Mouse (Mus musculus): Measurements from ENCODE around the gene Neurl1a.

Neurl1a gene

GRCm38 (mm10) chr19:47248296-47248695 lies 69.7 kb downstream of the Neurl1a start:
- no peak for DNase-seq (ENCODE audit: low read depth)

GRCm38 (mm10) chr19:47248906-47249568 lies 70.4 kb downstream of the Neurl1a start:
- DNase-seq (ENCODE audit: low read depth), result no peak

GRCm38 (mm10) chr19:47250931-47251330 lies 72.3 kb downstream of the Neurl1a start:
- DNase-seq (ENCODE audit: low read depth), result no peak

GRCm38 (mm10) chr19:47253053-47253628 lies 74.5 kb downstream of the Neurl1a start:
- no peak for DNase-seq (ENCODE audit: low read depth)

GRCm38 (mm10) chr19:47255036-47255435 lies 76.4 kb downstream of the Neurl1a start:
- DNase-seq (ENCODE audit: low read depth), result no peak

- no peak for DNase-seq (ENCODE audit: low read depth)
Measured at GRCm38 (mm10) chr19:47255919-47256318, 77.3 kb downstream of the Neurl1a start.

- DNase-seq (ENCODE audit: low read depth), result no peak
Measured at GRCm38 (mm10) chr19:47259581-47259980, 81.0 kb downstream of the Neurl1a start.

- DNase-seq (ENCODE audit: low read depth), result no peak
Measured at GRCm38 (mm10) chr19:47261196-47261595, 82.6 kb downstream of the Neurl1a start.

- no peak for DNase-seq (ENCODE audit: low read depth)
Measured at GRCm38 (mm10) chr19:47263621-47264020, 85.0 kb downstream of the Neurl1a start.

- DNase-seq (ENCODE audit: low read depth), result peak; percentile 13
Measured at GRCm38 (mm10) chr19:47264322-47265092, 85.9 kb downstream of the Neurl1a start.

- no peak for DNase-seq (ENCODE audit: low read depth)
Measured at GRCm38 (mm10) chr19:47266070-47266801, 87.6 kb downstream of the Neurl1a start.

GRCm38 (mm10) chr19:47267066-47267465 lies 88.4 kb downstream of the Neurl1a start:
- no peak for DNase-seq (ENCODE audit: low read depth)

- DNase-seq (ENCODE audit: low read depth), result no peak
Measured at GRCm38 (mm10) chr19:47269729-47270128, 91.1 kb downstream of the Neurl1a start.

- no peak for DNase-seq (ENCODE audit: low read depth)
Measured at GRCm38 (mm10) chr19:47270520-47270919, 91.9 kb downstream of the Neurl1a start.

- no peak for DNase-seq (ENCODE audit: low read depth)
Measured at GRCm38 (mm10) chr19:47276730-47277129, 98.1 kb downstream of the Neurl1a start.

GRCm38 (mm10) chr19:47279372-47279771 lies 100.8 kb downstream of the Neurl1a start:
- no peak for DNase-seq (ENCODE audit: low read depth)

- no peak for DNase-seq (ENCODE audit: low read depth)
Measured at GRCm38 (mm10) chr19:47279788-47280532, 101.3 kb downstream of the Neurl1a start.

- no peak for DNase-seq (ENCODE audit: low read depth)
Measured at GRCm38 (mm10) chr19:47280894-47281293, 102.3 kb downstream of the Neurl1a start.

GRCm38 (mm10) chr19:47282050-47282454 lies 103.4 kb downstream of the Neurl1a start:
- no peak for DNase-seq (ENCODE audit: low read depth)

GRCm38 (mm10) chr19:47282688-47283215 lies 104.1 kb downstream of the Neurl1a start:
- DNase-seq (ENCODE audit: low read depth), result no peak

GRCm38 (mm10) chr19:47285581-47285980 lies 107.0 kb downstream of the Neurl1a start:
- no peak for DNase-seq (ENCODE audit: low read depth)
